Mouse (Mus musculus) liver, embryonic 12.5 days (tissue): ENCODE results near the gene Gpbp1l1. TPM values are rescaled to one million over a fixed set of nuclear protein-coding genes. Genes with fewer than 3 reads are reported as not detected.

ENCODE experiments used
- polyA plus RNA-seq: library from polyadenylated mRNA; unstranded; fragments of >200 nt; fragmentation: Nextera tagmentation; extraction: Ambion mirVana; gene quantifications from 2 replicates; pipeline ENCODE4 v1.2.1, GENCODE M21; 2016

Gene Gpbp1l1
- polyA plus RNA-seq, 1 experiment from 2014 or later, result 19.4 TPM

Other genes with a start within 250 kb of the Gpbp1l1 start
- gene Mast2, start 93.5 kb upstream of the Gpbp1l1 start, polyA plus RNA-seq, result 13.9 and 14.2 TPM in 2 replicates
- gene Ipp, start 50.1 kb upstream of the Gpbp1l1 start, polyA plus RNA-seq, result 17.8 and 18.0 TPM in 2 replicates
- 34.6 and 39.3 TPM in 2 replicates for gene Tmem69, start 1.7 kb upstream of the Gpbp1l1 start, polyA plus RNA-seq
- 1.5 and 1.9 TPM in 2 replicates for gene Ccdc17, start 39.0 kb downstream of the Gpbp1l1 start, polyA plus RNA-seq
- gene Nasp, start 70.3 kb downstream of the Gpbp1l1 start, polyA plus RNA-seq, result 95.8 and 97.3 TPM in 2 replicates
- 281 and 287 TPM in 2 replicates for gene Akr1a1, start 94.0 kb downstream of the Gpbp1l1 start, polyA plus RNA-seq
- 916 and 985 TPM in 2 replicates for gene Prdx1, start 127.9 kb downstream of the Gpbp1l1 start, polyA plus RNA-seq
- 17.5 and 18.9 TPM in 2 replicates for gene Mmachc, start 150.7 kb downstream of the Gpbp1l1 start, polyA plus RNA-seq
- 17.3 and 17.5 TPM in 2 replicates for gene Ccdc163, start 150.9 kb downstream of the Gpbp1l1 start, polyA plus RNA-seq
- gene Tesk2, start 163.3 kb downstream of the Gpbp1l1 start, polyA plus RNA-seq, result 2.2 and 2.6 TPM in 2 replicates
- 20.8 and 22.9 TPM in 2 replicates for gene Toe1, start 250.0 kb downstream of the Gpbp1l1 start, polyA plus RNA-seq